Mouse (Mus musculus): ENCODE results near the gene Armc6. TPM values are rescaled to one million over a fixed set of nuclear protein-coding genes. Genes with fewer than 3 reads are reported as not detected.

Armc6 gene
- polyA plus RNA-seq, 2 experiments: 10.5 to 12.4 TPM

DNA sequence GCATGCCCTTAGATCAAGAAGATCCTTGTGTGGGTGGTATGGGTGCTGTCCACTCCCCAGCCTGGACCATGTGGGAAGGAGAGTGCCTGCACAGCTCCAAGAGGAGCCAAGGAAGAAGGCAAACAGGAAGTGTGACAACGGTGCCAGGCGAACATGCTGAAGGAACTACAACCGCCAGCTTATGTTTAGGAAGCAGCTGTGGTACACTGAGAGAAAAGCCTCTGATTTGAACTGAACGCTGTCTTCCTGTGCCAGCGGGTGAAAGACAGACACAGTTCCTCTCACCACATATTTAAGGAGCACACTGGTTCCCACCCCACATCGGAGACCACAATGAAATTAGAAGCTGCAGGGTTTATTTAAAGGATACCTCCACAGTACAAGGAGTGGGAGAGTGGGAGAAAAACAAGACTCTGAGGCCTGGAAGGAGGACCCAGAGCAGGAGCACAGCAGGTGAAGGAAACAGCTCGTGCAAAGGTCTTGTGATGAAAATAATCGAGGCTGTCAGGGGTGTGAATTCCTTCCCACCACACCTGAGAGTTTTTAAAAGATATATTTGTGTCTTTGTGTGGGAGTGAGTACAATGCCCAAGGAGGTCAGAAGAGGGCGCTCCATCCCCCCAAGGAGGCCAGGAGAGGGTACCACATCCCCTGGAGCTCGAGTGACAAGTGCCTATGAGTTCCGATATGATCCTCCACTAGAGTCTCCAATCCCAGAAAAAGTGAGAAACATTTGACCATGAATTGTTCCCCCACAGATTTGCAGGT lies 34.7 kb upstream of the Armc6 start:
- H3K27me3 ChIP-seq (ENCODE audit: control insufficient read depth, insufficient read depth, low read length): no peaks in the 10 kb centered on the region
- peaks cover 10 to 41% of the 10 kb centered on the region in 2 experiments for H3K4me1 ChIP-seq (replicated peaks; ENCODE audit: control insufficient read depth in 2 of 2, insufficient read depth in 2 of 2, low read length in 1 of 2)
- H3K36me3 ChIP-seq (replicated peaks; ENCODE audit: control insufficient read depth, insufficient read depth, low read depth): no peaks in the 10 kb centered on the region; the same call in 1 of the 2 replicates
- no peak overlapping the region for H3K9ac ChIP-seq (replicated peaks)
- TF ChIP-seq EP300 (IDR thresholded peaks at IDR 0.05; ENCODE audit: low read depth) (no peak), CTCF (IDR thresholded peaks at IDR 0.05; ENCODE audit: low read depth) (peak; percentile 63)
- H3K4me3 ChIP-seq (ENCODE audit: insufficient read depth in 1 of 2, low read depth in 2 of 2, low read length in 2 of 2): no peak overlapping the region
- 21% methylated on average over 11 of the region's 11 CpGs for WGBS (ENCODE audit: insufficient replicate concordance)
- H3K9me3 ChIP-seq (ENCODE audit: control insufficient read depth, low read length): no peaks in the 10 kb centered on the region
- no peak overlapping the region; the same call in 1 of the 2 replicates for H3K27ac ChIP-seq
- ATAC-seq (ENCODE audit: insufficient read depth) (no peak), DNase-seq (ENCODE audit: low read depth in 3 of 3, low spot score in 3 of 3) (no peak)
- H3K4me2 ChIP-seq (ENCODE audit: low read depth): no peak overlapping the region

GRCm38 (mm10) chr8:70268311-70268710 lies 34.0 kb upstream of the Armc6 start:
- ATAC-seq (ENCODE audit: insufficient read depth) (no peak), DNase-seq (ENCODE audit: low read depth in 3 of 3, low spot score in 3 of 3) (no peak)
- H3K4me2 ChIP-seq (ENCODE audit: low read depth): no peak overlapping the region
- TF ChIP-seq CTCF (IDR thresholded peaks at IDR 0.05; ENCODE audit: low read depth) (no peak), EP300 (IDR thresholded peaks at IDR 0.05; ENCODE audit: low read depth) (no peak)
- WGBS (ENCODE audit: insufficient replicate concordance): 43% methylated on average over 5 of the region's 5 CpGs
- no peak overlapping the region for H3K27ac ChIP-seq
- H3K4me3 ChIP-seq (ENCODE audit: insufficient read depth in 1 of 2, low read depth in 2 of 2, low read length in 2 of 2): no peak overlapping the region
- no peaks in the 10 kb centered on the region for H3K9me3 ChIP-seq (ENCODE audit: control insufficient read depth, low read length)
- peaks cover 10 to 39% of the 10 kb centered on the region in 2 experiments for H3K4me1 ChIP-seq (replicated peaks; ENCODE audit: control insufficient read depth in 2 of 2, insufficient read depth in 2 of 2, low read length in 1 of 2)
- no peaks in the 10 kb centered on the region for H3K27me3 ChIP-seq (ENCODE audit: control insufficient read depth, insufficient read depth, low read length)
- no peaks in the 10 kb centered on the region; the same call in 1 of the 2 replicates for H3K36me3 ChIP-seq (replicated peaks; ENCODE audit: control insufficient read depth, insufficient read depth, low read depth)
- H3K9ac ChIP-seq (replicated peaks): no peak overlapping the region

DNA sequence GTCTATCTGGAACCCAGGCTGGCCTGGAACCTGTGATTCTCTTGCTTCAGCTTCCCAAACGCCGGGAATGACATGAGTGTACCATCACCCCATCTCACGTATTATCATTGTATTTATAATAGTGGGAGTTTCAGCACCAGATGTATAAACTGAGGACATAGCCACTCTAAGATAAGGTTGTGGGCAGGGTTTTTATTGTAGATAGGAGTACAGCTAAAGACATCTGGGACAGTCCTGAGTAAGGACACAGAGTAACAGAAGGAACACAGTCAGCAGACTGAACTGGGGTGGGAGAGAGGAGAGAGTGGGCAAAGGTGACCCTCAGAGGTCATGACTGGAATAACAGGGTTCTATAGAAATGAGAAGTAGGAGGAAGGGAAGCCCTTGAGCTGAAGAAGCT lies 33.4 kb upstream of the Armc6 start:
- peak; percentile 60 for ATAC-seq (ENCODE audit: insufficient read depth)

DNA sequence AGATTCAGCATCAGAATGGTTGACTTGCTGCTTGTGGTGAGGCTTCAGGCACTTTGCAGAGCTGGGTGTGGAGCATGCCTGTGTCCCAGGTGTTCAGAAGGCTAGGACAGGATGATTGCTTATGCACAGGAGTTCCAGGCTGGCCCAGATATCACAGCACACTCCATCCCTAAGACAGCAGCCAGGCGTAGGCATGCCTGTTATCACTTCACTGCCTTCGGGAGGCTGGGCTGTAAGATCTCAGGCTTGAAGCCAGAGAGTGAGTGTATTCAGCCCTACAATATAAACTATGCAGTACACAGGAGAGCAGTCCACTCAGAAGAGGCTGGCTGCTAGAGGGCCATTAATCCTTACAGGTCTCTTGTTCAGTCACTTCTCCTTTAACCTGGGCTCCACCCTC lies 24.8 kb upstream of the Armc6 start:
- ATAC-seq (ENCODE audit: insufficient read depth) (peak; percentile 72), DNase-seq (ENCODE audit: low read depth in 3 of 3, low spot score in 3 of 3) (no peak)
- no peak overlapping the region for H3K4me3 ChIP-seq (ENCODE audit: insufficient read depth in 1 of 2, low read depth in 2 of 2, low read length in 2 of 2)
- TF ChIP-seq EP300 (IDR thresholded peaks at IDR 0.05; ENCODE audit: low read depth): peak; percentile 19; the same call in 1 of the 2 replicates
- no peak for TF ChIP-seq CTCF (IDR thresholded peaks at IDR 0.05; ENCODE audit: low read depth)
- H3K9ac ChIP-seq (replicated peaks): no peak overlapping the region; the same call in 1 of the 2 replicates
- peaks cover 9 to 11% of the 10 kb centered on the region in 2 experiments for H3K4me1 ChIP-seq (replicated peaks; ENCODE audit: control insufficient read depth in 2 of 2, insufficient read depth in 2 of 2, low read length in 1 of 2)
- H3K27me3 ChIP-seq (ENCODE audit: control insufficient read depth, insufficient read depth, low read length): no peaks in the 10 kb centered on the region
- 28% methylated on average over 2 of the region's 2 CpGs for WGBS (ENCODE audit: insufficient replicate concordance)
- peaks cover 58% of the 10 kb centered on the region for H3K36me3 ChIP-seq (replicated peaks; ENCODE audit: control insufficient read depth, insufficient read depth, low read depth)
- no peak overlapping the region; the same call in 1 of the 2 replicates for H3K4me2 ChIP-seq (ENCODE audit: low read depth)
- no peaks in the 10 kb centered on the region for H3K9me3 ChIP-seq (ENCODE audit: control insufficient read depth, low read length)
- no peak overlapping the region for H3K27ac ChIP-seq

More for the DNA sequence above, 33.4 kb upstream of the Armc6 start:
- no peak for DNase-seq (ENCODE audit: low read depth in 3 of 3, low spot score in 3 of 3)
- Histone ChIP-seq H3K9me3 (ENCODE audit: control insufficient read depth, low read length) (no peaks in the 10 kb centered on the region), H3K4me1 (replicated peaks; ENCODE audit: control insufficient read depth in 2 of 2, insufficient read depth in 2 of 2, low read length in 1 of 2) (peaks cover 10 to 32% of the 10 kb centered on the region in 2 experiments), H3K27ac (no peak overlapping the region), H3K4me2 (ENCODE audit: low read depth) (no peak overlapping the region), H3K9ac (replicated peaks) (no peak overlapping the region), H3K36me3 (replicated peaks; ENCODE audit: control insufficient read depth, insufficient read depth, low read depth) (no peaks in the 10 kb centered on the region; the same call in 1 of the 2 replicates), H3K4me3 (ENCODE audit: insufficient read depth in 1 of 2, low read depth in 2 of 2, low read length in 2 of 2) (no peak overlapping the region), H3K27me3 (ENCODE audit: control insufficient read depth, insufficient read depth, low read length) (no peaks in the 10 kb centered on the region)
- TF ChIP-seq EP300 (IDR thresholded peaks at IDR 0.05; ENCODE audit: low read depth) (peak; percentile 63), CTCF (IDR thresholded peaks at IDR 0.05; ENCODE audit: low read depth) (no peak)
- whole genome bisulfite sequencing (ENCODE audit: insufficient replicate concordance): 26% methylated on average over 3 of the region's 3 CpGs

- Histone ChIP-seq H3K4me2 (ENCODE audit: low read depth) (no peak overlapping the region; the same call in 1 of the 2 replicates), H3K4me1 (replicated peaks; ENCODE audit: control insufficient read depth in 2 of 2, insufficient read depth in 2 of 2, low read length in 1 of 2) (peaks cover 9 to 11% of the 10 kb centered on the region in 2 experiments), H3K27ac (no peak overlapping the region), H3K9ac (replicated peaks) (no peak overlapping the region; the same call in 1 of the 2 replicates), H3K27me3 (ENCODE audit: control insufficient read depth, insufficient read depth, low read length) (no peaks in the 10 kb centered on the region), H3K9me3 (ENCODE audit: control insufficient read depth, low read length) (no peaks in the 10 kb centered on the region), H3K36me3 (replicated peaks; ENCODE audit: control insufficient read depth, insufficient read depth, low read depth) (peaks cover 62% of the 10 kb centered on the region), H3K4me3 (ENCODE audit: insufficient read depth in 1 of 2, low read depth in 2 of 2, low read length in 2 of 2) (no peak overlapping the region)
- WGBS (ENCODE audit: insufficient replicate concordance): 57% methylated on average over 5 of the region's 5 CpGs
- DNase-seq (ENCODE audit: low read depth in 3 of 3, low spot score in 3 of 3) (no peak), ATAC-seq (ENCODE audit: insufficient read depth) (peak; percentile 47; the same call in 1 of the 2 replicates)
- no peak for TF ChIP-seq EP300 (IDR thresholded peaks at IDR 0.05; ENCODE audit: low read depth)
- TF ChIP-seq CTCF (IDR thresholded peaks at IDR 0.05; ENCODE audit: low read depth): no peak
Observed at GRCm38 (mm10) chr8:70258600-70258999, 24.3 kb upstream of the Armc6 start.

Measured in liver, embryonic 14.5 days (tissue).